Mouse (Mus musculus) embryonic facial prominence, embryonic 13.5 days (tissue): ENCODE measurements around the gene Cgnl1. TPM values are rescaled to one million over a fixed set of nuclear protein-coding genes. Genes with fewer than 3 reads are reported as not detected.

Experiments
- ATAC-seq: fragments of 200-750 bp; cut with Nextera tagmentation; 2 replicates; pipeline ENCODE4 v1.8.0; 2017; ENCODE audit warnings: low read depth; ENCODE audit not compliant: insufficient number of reproducible peaks, insufficient read depth, low FRiP score, low TSS enrichment
- H3K27ac ChIP-seq: fragments of 300-500 bp; sonication (generic); 2 replicates; pipeline ENCODE4 v1.5.1; 2015; ENCODE audit warnings: moderate library complexity, mild to moderate bottlenecking, inconsistent platforms
- H3K27me3 ChIP-seq: fragments of 300-500 bp; sonication (generic); 2 replicates; pipeline ENCODE4 v1.6.1; 2015; ENCODE audit warnings: mild to moderate bottlenecking, inconsistent platforms
- H3K36me3 ChIP-seq: fragments of 300-500 bp; sonication (generic); 2 replicates; pipeline ENCODE4 v1.6.1; 2015; ENCODE audit warnings: mild to moderate bottlenecking, inconsistent platforms
- H3K4me1 ChIP-seq: fragments of 300-500 bp; sonication (generic); 2 replicates; pipeline ENCODE4 v1.6.1; 2015; ENCODE audit warnings: inconsistent platforms
- H3K4me2 ChIP-seq: fragments of 300-500 bp; sonication (generic); 2 replicates; pipeline ENCODE4 v1.6.1; 2015; ENCODE audit warnings: moderate library complexity, mild to moderate bottlenecking, inconsistent platforms
- H3K4me3 ChIP-seq: fragments of 300-500 bp; sonication (generic); 2 replicates; pipeline ENCODE4 v1.5.1; 2015; ENCODE audit warnings: mild to moderate bottlenecking, inconsistent platforms
- H3K9ac ChIP-seq: fragments of 300-500 bp; sonication (generic); 2 replicates; pipeline ENCODE4 v1.6.1; 2015; ENCODE audit warnings: mild to moderate bottlenecking, inconsistent platforms
- H3K9me3 ChIP-seq: fragments of 300-500 bp; sonication (generic); 2 replicates; pipeline ENCODE4 v1.6.1; 2016; ENCODE audit warnings: inconsistent platforms
- WGBS: fragments of 180-500 bp; shearing (Covaris S2); methylation state at CpG from one replicate; pipeline ENCODE4 v1.1.7; 2015; ENCODE audit warnings: mixed read lengths; 5-methylcytosine and 5-hydroxymethylcytosine counted together
- polyA plus RNA-seq: library from polyadenylated mRNA; unstranded; fragments of >200 nt; fragmentation: Nextera tagmentation; extraction: Ambion mirVana; gene quantifications from 2 replicates; pipeline ENCODE4 v1.2.1, GENCODE M21; 2015

Cgnl1 gene
- polyA plus RNA-seq: 9.7 and 10.2 TPM in 2 replicates

DNA sequence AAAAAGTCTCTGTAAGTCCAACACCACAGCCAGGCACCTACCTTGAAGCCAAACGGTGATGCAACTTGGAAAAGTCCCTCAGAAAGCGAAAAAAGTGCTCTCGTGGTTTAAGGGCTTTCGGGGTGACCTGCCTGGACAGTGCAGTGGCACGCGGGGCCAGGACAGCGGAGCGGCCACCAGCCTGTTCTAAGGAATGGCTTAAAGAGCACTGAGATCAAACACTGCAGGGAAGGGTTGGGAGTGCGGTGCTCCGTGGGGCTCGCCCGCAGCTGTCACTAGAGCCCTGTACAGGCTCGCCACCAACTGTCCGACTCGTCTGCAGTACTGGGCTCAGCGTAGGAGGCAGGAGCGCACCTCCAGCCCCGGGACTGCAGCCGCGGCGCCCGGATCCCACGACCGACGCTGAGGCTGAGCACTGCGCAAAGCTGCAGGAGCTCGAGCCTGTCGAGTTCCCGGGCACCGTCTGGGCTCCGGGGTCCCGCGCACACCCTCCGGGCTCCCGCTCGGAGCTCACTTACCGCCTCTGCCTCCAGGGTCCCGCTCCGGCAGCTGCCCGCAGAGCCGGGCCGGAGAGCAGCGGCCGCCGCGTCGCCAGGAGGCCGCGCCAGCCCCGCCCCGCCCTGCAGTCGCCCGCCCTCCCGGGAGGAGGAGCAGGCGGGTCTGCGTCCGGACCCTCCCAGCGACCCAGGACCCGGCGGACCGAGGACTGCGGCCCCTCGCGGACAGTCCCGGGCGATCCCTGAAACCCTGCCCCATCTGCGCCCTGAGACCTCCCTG is at the start of gene Cgnl1:
Gene Cgnl1, minus strand, starts transcription at position 612 of the 777 bp plus-strand sequence.
- WGBS: under 1% methylated on average over 64 of the region's 67 CpGs
- peaks cover 9% of the 10 kb centered on the region; the same call in 1 of the 2 replicates for H3K27me3 ChIP-seq
- peaks cover 28% of the 10 kb centered on the region for H3K4me1 ChIP-seq
- H3K36me3 ChIP-seq: no peaks in the 10 kb centered on the region
- ATAC-seq: peak; percentile 58; the same call in 1 of the 2 replicates
- H3K9ac ChIP-seq: peak within 1 kb of the TSS; percentile 85
- H3K4me3 ChIP-seq: peak within 1 kb of the TSS; percentile 69
- H3K9me3 ChIP-seq: no peaks in the 10 kb centered on the region
- peak within 1 kb of the TSS; percentile 80 for H3K27ac ChIP-seq
- peak within 1 kb of the TSS; percentile 87 for H3K4me2 ChIP-seq

DNA sequence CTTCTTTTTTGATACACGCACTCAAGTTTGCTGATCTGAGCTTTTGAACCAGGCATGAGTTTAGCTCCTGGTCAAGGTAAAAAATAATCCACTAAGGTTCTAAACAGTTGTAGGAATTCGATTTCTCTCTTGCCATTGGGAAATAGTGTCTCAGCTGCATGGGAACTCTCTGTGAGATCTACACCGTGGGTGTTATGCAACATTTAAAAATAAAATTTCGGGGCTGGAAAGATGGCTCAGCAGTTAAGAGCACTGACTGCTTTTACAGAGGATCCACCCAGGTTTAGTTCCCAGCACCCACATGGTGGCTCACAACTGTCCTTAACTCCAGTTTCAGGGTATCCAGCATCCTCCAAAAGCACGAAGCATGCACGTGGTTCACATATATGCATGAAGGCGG is 47.1 kb upstream of the Cgnl1 start:
- Histone ChIP-seq H3K36me3 (no peaks in the 10 kb centered on the region), H3K4me1 (peaks cover 9% of the 10 kb centered on the region), H3K27me3 (no peaks in the 10 kb centered on the region), H3K27ac (no peak overlapping the region), H3K4me3 (no peak overlapping the region), H3K9ac (no peak overlapping the region), H3K9me3 (no peaks in the 10 kb centered on the region), H3K4me2 (no peak overlapping the region)
- ATAC-seq: no peak
- 85% methylated on average over 7 of the region's 7 CpGs for WGBS

DNA sequence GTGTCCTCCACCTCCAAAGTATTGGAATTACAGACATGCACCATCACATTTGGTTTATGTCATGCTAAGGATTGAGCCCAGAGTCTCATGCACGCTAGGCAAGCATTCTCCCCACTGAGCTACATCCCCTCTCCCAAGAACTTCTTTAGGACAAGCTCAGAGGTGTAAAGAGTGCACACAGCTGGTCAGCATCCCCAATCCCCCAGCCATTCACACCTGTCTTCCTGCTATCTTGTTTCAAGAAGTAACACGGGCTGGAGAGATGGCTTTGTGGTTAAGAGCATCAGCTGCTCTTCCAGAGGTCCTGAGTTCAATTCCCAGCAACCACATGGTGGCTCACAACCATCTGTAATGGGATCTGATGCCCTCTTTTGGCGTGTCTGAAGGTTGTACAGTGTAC is 44.7 kb upstream of the Cgnl1 start:
- H3K36me3 ChIP-seq: no peaks in the 10 kb centered on the region
- H3K4me2 ChIP-seq: no peak overlapping the region
- H3K4me3 ChIP-seq: no peak overlapping the region
- H3K4me1 ChIP-seq: peaks cover 24% of the 10 kb centered on the region
- ATAC-seq: no peak
- 62% methylated on average over 3 of the region's 3 CpGs for WGBS
- no peak overlapping the region for H3K27ac ChIP-seq
- no peaks in the 10 kb centered on the region for H3K27me3 ChIP-seq
- H3K9ac ChIP-seq: no peak overlapping the region
- no peaks in the 10 kb centered on the region for H3K9me3 ChIP-seq

DNA sequence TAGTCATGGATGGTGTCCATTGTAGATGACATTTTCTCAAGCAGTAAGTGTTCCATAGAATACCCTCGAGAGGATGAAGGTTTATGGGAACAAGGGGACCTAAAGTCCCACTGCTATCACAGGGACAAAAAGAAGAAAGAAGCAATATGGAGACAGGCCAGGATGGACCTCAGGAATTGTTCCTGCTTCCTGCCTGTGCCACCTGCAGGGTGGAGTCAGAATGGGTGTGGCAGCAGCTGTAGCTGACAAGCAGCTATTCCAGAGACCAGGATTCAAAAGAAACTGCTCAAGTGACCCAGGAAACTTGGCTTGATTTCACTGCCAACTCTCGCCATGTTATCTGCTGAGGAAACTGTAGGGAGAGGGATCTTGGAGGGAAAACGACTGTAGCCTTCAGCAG is 42.2 kb upstream of the Cgnl1 start:
- H3K4me2 ChIP-seq: no peak overlapping the region
- ATAC-seq: no peak
- no peaks in the 10 kb centered on the region for H3K9me3 ChIP-seq
- H3K36me3 ChIP-seq: no peaks in the 10 kb centered on the region
- no peaks in the 10 kb centered on the region for H3K27me3 ChIP-seq
- no peak overlapping the region for H3K4me3 ChIP-seq
- WGBS: 83% methylated on average over 3 of the region's 3 CpGs
- H3K27ac ChIP-seq: no peak overlapping the region
- H3K4me1 ChIP-seq: peaks cover 25% of the 10 kb centered on the region
- H3K9ac ChIP-seq: no peak overlapping the region

DNA sequence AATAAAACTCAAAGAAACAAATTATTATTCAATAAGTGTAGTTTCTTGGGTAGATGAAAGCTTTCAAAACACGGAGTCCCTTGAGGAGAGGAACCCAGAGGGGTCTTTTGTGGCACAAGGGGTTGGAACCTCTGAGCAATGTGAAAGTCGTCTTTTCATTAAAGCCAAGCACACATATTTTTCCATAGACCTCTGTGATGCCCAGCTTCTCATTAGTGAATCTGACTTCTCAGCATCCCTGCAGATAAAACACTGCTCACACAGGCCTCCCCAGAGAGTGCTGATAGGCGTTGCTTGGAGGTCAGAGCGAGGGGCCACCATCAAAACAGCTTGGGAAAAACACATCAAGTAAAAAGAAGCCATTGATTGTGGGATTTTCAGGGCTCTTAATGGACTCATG is 41.5 kb upstream of the Cgnl1 start:
- Histone ChIP-seq H3K9me3 (no peaks in the 10 kb centered on the region), H3K9ac (no peak overlapping the region), H3K4me3 (no peak overlapping the region), H3K36me3 (no peaks in the 10 kb centered on the region), H3K27me3 (no peaks in the 10 kb centered on the region), H3K4me1 (peaks cover 26% of the 10 kb centered on the region), H3K27ac (no peak overlapping the region), H3K4me2 (no peak overlapping the region)
- WGBS: 47% methylated on average over 4 of the region's 4 CpGs
- ATAC-seq: no peak

DNA sequence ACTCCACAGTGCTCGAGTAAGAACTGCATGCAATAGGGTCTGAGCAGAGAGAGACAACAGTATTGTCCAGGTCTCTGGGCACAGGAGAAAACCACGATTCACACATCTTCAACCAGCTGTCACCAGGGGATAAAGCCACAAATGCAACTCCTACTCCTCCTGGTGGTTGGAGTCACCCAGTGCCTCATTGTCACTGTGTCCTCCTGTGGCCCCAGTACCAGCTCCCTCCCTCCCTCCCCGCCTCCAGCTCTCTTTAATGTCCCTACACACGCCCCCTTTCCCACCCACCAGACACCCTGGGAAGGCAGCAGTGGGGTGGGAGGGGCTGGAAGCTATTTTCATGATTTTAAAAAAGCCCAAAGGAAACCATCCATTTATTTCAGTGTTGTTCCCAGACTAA is 41.0 kb upstream of the Cgnl1 start:
- no peak overlapping the region for H3K4me3 ChIP-seq
- no peak overlapping the region for H3K27ac ChIP-seq
- peaks cover 27% of the 10 kb centered on the region for H3K4me1 ChIP-seq
- H3K4me2 ChIP-seq: no peak overlapping the region
- ATAC-seq: no peak
- no peaks in the 10 kb centered on the region for H3K36me3 ChIP-seq
- no peaks in the 10 kb centered on the region for H3K9me3 ChIP-seq
- no peak overlapping the region for H3K9ac ChIP-seq
- H3K27me3 ChIP-seq: no peaks in the 10 kb centered on the region
- 38% methylated on average over 4 of the region's 4 CpGs for WGBS

DNA sequence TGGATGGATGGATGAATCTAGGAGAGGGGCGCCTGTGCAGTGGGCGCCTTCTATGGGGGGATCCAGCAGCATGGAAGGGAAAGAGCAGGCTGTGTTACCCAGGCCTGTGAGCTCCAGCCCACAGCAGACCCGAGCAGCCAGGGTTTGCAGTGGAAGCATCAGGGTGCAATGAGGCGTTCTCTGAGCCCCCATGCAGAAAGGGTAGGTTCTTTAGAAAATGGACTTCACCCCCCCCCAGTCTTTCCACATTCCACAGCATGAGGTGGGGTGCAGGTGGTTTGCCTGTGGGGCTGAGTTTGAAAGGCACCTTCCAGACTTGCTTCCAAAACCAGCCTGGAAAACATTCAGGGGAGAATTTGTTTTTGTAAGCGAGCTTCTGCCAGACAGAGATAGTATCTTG is 40.0 kb upstream of the Cgnl1 start:
- no peak for ATAC-seq
- Histone ChIP-seq H3K27ac (peak overlapping the region; percentile 55), H3K4me3 (no peak overlapping the region), H3K27me3 (no peaks in the 10 kb centered on the region), H3K4me1 (peaks cover 27% of the 10 kb centered on the region), H3K9me3 (no peaks in the 10 kb centered on the region), H3K4me2 (no peak overlapping the region), H3K9ac (no peak overlapping the region), H3K36me3 (no peaks in the 10 kb centered on the region)
- WGBS: 61% methylated on average over 5 of the region's 5 CpGs

DNA sequence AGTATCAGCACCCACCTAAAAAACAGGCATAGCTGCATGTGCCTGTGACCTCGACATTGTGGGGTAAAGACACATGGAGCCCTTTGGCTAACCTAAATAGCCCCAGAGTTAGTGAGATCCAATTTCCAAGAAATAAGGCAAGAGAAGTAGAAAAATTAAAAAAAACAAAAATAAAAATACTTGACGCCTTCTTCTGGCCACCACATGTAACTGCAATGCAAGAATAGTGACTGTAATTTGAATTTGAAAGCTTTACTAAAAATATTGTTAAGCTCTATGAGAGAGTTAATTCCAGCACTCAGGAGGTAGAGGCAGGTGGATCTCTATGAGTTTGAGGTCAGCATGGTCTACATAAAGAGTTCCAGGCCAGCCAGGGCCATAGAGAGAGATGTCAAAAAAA is 39.3 kb upstream of the Cgnl1 start:
- Histone ChIP-seq H3K9ac (no peak overlapping the region), H3K4me2 (no peak overlapping the region), H3K27ac (no peak overlapping the region), H3K9me3 (no peaks in the 10 kb centered on the region), H3K36me3 (no peaks in the 10 kb centered on the region), H3K27me3 (no peaks in the 10 kb centered on the region), H3K4me3 (no peak overlapping the region), H3K4me1 (peaks cover 23% of the 10 kb centered on the region)
- WGBS: 81% methylated on average over 2 of the region's 2 CpGs
- ATAC-seq: no peak

DNA sequence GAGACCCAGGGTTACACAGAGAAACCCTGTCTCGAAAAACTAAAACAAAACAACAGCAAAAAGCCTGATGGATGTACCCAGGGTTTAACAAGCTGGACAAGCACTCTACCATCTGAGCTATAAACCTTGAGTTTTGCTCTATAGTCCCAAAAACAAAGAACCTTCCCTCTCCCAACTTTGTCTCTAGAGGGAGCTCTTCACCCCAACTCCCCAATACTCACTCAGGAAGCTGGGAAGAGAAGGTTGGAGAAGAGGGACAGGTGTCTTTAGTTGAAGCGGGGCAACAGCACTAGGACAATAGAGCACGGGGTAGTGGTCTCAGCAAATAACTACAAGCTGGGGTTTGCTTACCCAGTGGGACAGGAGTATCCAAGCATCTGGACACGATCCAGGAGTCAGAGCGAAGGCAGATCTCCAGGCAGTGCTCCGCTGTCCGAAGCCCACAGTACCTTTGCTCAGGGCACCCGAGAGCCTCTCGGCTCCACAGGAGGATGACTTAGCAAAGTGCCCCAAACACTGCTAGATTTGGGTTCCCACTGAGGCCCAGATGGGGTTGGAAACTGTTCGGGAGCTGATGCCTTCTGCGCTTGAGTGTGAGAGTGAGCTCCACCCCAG is 37.3 kb upstream of the Cgnl1 start:
- 34% methylated on average over 11 of the region's 11 CpGs for WGBS
- no peak for ATAC-seq
- no peaks in the 10 kb centered on the region for H3K27me3 ChIP-seq
- peaks cover 19% of the 10 kb centered on the region for H3K4me1 ChIP-seq
- no peak overlapping the region for H3K4me3 ChIP-seq
- no peaks in the 10 kb centered on the region for H3K9me3 ChIP-seq
- peak overlapping the region; percentile 38 for H3K4me2 ChIP-seq
- no peaks in the 10 kb centered on the region for H3K36me3 ChIP-seq
- H3K27ac ChIP-seq: no peak overlapping the region
- H3K9ac ChIP-seq: no peak overlapping the region

DNA sequence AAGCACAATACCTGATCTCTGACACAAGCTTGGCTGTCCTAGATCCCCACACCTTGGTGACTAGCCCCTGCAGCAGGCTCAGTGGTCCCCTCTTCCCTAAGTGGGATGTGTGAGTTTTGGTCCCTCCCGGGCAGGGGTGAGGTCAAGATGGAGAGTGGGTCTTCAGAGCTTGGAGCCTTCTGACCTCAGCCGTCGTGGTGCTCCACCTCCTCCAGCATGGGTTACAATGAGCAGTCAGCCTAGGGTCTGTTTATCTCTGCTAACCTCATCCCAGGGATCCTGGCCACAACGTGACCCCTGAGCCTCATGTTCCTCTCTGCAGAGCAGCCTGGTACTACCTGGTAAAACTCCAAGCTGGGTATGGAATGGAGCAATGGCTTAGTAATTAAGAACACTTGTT is 36.4 kb upstream of the Cgnl1 start:
- peaks cover 23% of the 10 kb centered on the region for H3K4me1 ChIP-seq
- H3K27ac ChIP-seq: no peak overlapping the region
- no peak overlapping the region for H3K4me2 ChIP-seq
- no peak for ATAC-seq
- WGBS: 61% methylated on average over 4 of the region's 4 CpGs
- no peak overlapping the region for H3K9ac ChIP-seq
- H3K36me3 ChIP-seq: no peaks in the 10 kb centered on the region
- H3K27me3 ChIP-seq: no peaks in the 10 kb centered on the region
- no peak overlapping the region for H3K4me3 ChIP-seq
- no peaks in the 10 kb centered on the region for H3K9me3 ChIP-seq

DNA sequence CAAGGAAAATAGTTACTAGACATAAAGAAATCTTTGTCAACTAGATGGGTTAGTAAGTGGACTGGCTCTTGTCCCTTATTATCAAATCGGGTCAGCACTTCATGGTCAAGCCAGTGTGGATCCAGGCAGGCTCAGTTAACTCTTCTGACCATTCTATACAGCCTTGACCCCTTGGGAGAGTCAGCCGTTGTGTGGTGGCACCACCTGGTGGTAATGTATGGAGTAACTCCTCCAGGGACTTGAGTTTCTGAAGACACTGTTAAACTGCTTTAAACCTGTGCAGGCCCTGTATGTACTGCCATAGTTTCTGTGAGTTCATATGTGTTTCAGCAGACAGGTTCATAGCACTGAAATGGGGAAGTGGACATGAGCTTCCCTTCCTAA is 35.0 kb upstream of the Cgnl1 start:
- Histone ChIP-seq H3K36me3 (no peaks in the 10 kb centered on the region), H3K4me1 (peaks cover 10% of the 10 kb centered on the region; the same call in 1 of the 2 replicates), H3K9me3 (no peaks in the 10 kb centered on the region), H3K9ac (no peak overlapping the region), H3K27me3 (no peaks in the 10 kb centered on the region), H3K27ac (no peak overlapping the region), H3K4me3 (no peak overlapping the region), H3K4me2 (no peak overlapping the region)
- 8% methylated on average over 2 of the region's 2 CpGs for WGBS
- ATAC-seq: no peak
